Mouse (Mus musculus) ES-Bruce4 (cell line): Measurements from ENCODE around the gene Ttyh3. TPM values are rescaled to one million over a fixed set of nuclear protein-coding genes. Genes with fewer than 3 reads are reported as not detected.

Experiments
- H3K27ac ChIP-seq: 2 replicates; pipeline ENCODE4 v1.5.1; 2012; ENCODE audit warnings: low read length, inconsistent platforms; ENCODE audit not compliant: insufficient read depth
- H3K27me3 ChIP-seq: 2 replicates; pipeline ENCODE4 v1.6.1; 2012; ENCODE audit warnings: mild to moderate bottlenecking, low read length, inconsistent platforms; ENCODE audit not compliant: control insufficient read depth, poor library complexity, insufficient read depth, severe bottlenecking
- H3K36me3 ChIP-seq: 2 replicates; pipeline ENCODE4 v1.6.1; 2012; ENCODE audit warnings: inconsistent platforms, mild to moderate bottlenecking, low read length, moderate library complexity; ENCODE audit not compliant: control insufficient read depth, poor library complexity, insufficient read depth, severe bottlenecking
- H3K4me1 ChIP-seq: one replicate; pipeline ENCODE4 v1.8.1; 2011; ENCODE audit warnings: low read length; ENCODE audit not compliant: control insufficient read depth, insufficient read depth
- H3K4me3 ChIP-seq: 2 replicates; pipeline ENCODE4 v1.5.1; 2011; ENCODE audit warnings: low read depth, mild to moderate bottlenecking, low read length
- H3K9ac ChIP-seq: 2 replicates; pipeline ENCODE4 v1.6.1; 2012; ENCODE audit warnings: low read depth, mild to moderate bottlenecking, inconsistent platforms; ENCODE audit not compliant: poor library complexity, severe bottlenecking
- H3K9me3 ChIP-seq: replicated peaks from 2 replicates; pipeline ENCODE4 v1.6.1; 2012; ENCODE audit warnings: mild to moderate bottlenecking, low read length, inconsistent platforms; ENCODE audit not compliant: control insufficient read depth, poor library complexity, insufficient read depth, severe bottlenecking
- CTCF ChIP-seq: IDR thresholded peaks from one replicate; pipeline ENCODE4 v1.8.1; 2011; ENCODE audit warnings: low read depth, low read length
- EP300 ChIP-seq: IDR thresholded peaks from 2 replicates; pipeline ENCODE4 v1.6.1; 2011; ENCODE audit warnings: low read depth, low read length; ENCODE audit not compliant: insufficient read depth
- POLR2A ChIP-seq: IDR thresholded peaks from one replicate; pipeline ENCODE4 v1.8.1; 2011; ENCODE audit warnings: low read length; ENCODE audit not compliant: insufficient read depth
- polyA plus RNA-seq: library from polyadenylated mRNA; stranded (reverse); fragments of >200 nt; gene quantifications from 2 replicates; pipeline ENCODE4 v1.2.4, GENCODE M21; 2011; ENCODE audit warnings: low read depth; ENCODE audit not compliant: missing spikeins, insufficient read depth, insufficient read length

The Ttyh3 gene
- polyA plus RNA-seq, 1 experiment: 19.1 TPM

- Histone ChIP-seq H3K4me1 (no peaks in the 10 kb centered on the region), H3K4me3 (peak within 1 kb of the TSS; percentile 74), H3K27ac (no peak within 1 kb of the TSS), H3K27me3 (peaks cover 2% of the 10 kb centered on the region; the same call in 1 of the 2 replicates), H3K36me3 (no peaks in the 10 kb centered on the region), H3K9me3 (no peaks in the 10 kb centered on the region), H3K9ac (peak within 1 kb of the TSS; percentile 46)
- TF ChIP-seq POLR2A (peak; percentile 56), CTCF (no peak)
Measured at GRCm38 (mm10) chr5:140607001-140607835, 41.6 kb downstream of the Ttyh3 start, which contains the start of gene Lfng. TSS of gene Lfng (plus strand) at chr5:140607320.

GRCm38 (mm10) chr5:140606386-140606785 lies 42.4 kb downstream of the Ttyh3 start:
- Histone ChIP-seq H3K9me3 (no peaks in the 10 kb centered on the region), H3K27ac (no peak overlapping the region), H3K9ac (peak overlapping the region; percentile 20; the same call in 1 of the 2 replicates), H3K4me3 (peak overlapping the region; percentile 74), H3K4me1 (no peaks in the 10 kb centered on the region), H3K27me3 (peaks cover 2% of the 10 kb centered on the region; the same call in 1 of the 2 replicates), H3K36me3 (no peaks in the 10 kb centered on the region)
- TF ChIP-seq EP300 (no peak), POLR2A (no peak), CTCF (no peak)

GRCm38 (mm10) chr5:140605228-140605627 lies 43.6 kb downstream of the Ttyh3 start:
- TF ChIP-seq POLR2A (no peak), CTCF (no peak), EP300 (no peak)
- no peak overlapping the region for H3K27ac ChIP-seq
- no peaks in the 10 kb centered on the region for H3K4me1 ChIP-seq

GRCm38 (mm10) chr5:140604386-140604785 lies 44.4 kb downstream of the Ttyh3 start:
- H3K9ac ChIP-seq: no peak overlapping the region
- no peak overlapping the region for H3K4me3 ChIP-seq
- TF ChIP-seq EP300: no peak
- no peaks in the 10 kb centered on the region for H3K9me3 ChIP-seq
- H3K27me3 ChIP-seq: peaks cover 2% of the 10 kb centered on the region; the same call in 1 of the 2 replicates
- H3K27ac ChIP-seq: no peak overlapping the region
- no peaks in the 10 kb centered on the region for H3K36me3 ChIP-seq
- no peaks in the 10 kb centered on the region for H3K4me1 ChIP-seq

More at GRCm38 (mm10) chr5:140605228-140605627, 43.6 kb downstream of the Ttyh3 start:
- Histone ChIP-seq H3K9ac (no peak overlapping the region), H3K9me3 (no peaks in the 10 kb centered on the region), H3K27me3 (peaks cover 2% of the 10 kb centered on the region; the same call in 1 of the 2 replicates), H3K4me3 (no peak overlapping the region), H3K36me3 (no peaks in the 10 kb centered on the region)

- no peaks in the 10 kb centered on the region for H3K9me3 ChIP-seq
- no peak overlapping the region for H3K27ac ChIP-seq
- TF ChIP-seq POLR2A (no peak), CTCF (no peak), EP300 (no peak)
- H3K36me3 ChIP-seq: no peaks in the 10 kb centered on the region
- no peak overlapping the region for H3K4me3 ChIP-seq
- H3K9ac ChIP-seq: no peak overlapping the region
- H3K27me3 ChIP-seq: peaks cover 2% of the 10 kb centered on the region; the same call in 1 of the 2 replicates
- H3K4me1 ChIP-seq: no peaks in the 10 kb centered on the region
Measured at GRCm38 (mm10) chr5:140602540-140602939, 46.3 kb downstream of the Ttyh3 start.

GRCm38 (mm10) chr5:140601712-140602111 lies 47.1 kb downstream of the Ttyh3 start:
- H3K9ac ChIP-seq: no peak overlapping the region

More at GRCm38 (mm10) chr5:140601712-140602111, 47.1 kb downstream of the Ttyh3 start:
- no peak for TF ChIP-seq POLR2A
- no peak for TF ChIP-seq CTCF
- TF ChIP-seq EP300: no peak
- Histone ChIP-seq H3K27ac (no peak overlapping the region), H3K36me3 (no peaks in the 10 kb centered on the region), H3K4me3 (no peak overlapping the region), H3K27me3 (no peaks in the 10 kb centered on the region; the same call in 1 of the 2 replicates), H3K9me3 (no peaks in the 10 kb centered on the region), H3K4me1 (no peaks in the 10 kb centered on the region)
